ENCODE assay signal across 9 mouse cellular contexts in genomic region chr4:127123391-127123790, GRCm38 (mm10). TPM values are rescaled to one million over a fixed set of nuclear protein-coding genes. Genes with fewer than 3 reads are reported as not detected.
DNase-seq lines count a peak whose midpoint lies in the region; ATAC-seq and TF ChIP-seq lines count a peak whose summit lies in the region.
"Had no signal": no experiment of that assay in that cellular context is flagged by ENCODE, and none has a peak within 500 bp of the region (broad histone marks: within the 10 kb centered on the region; RNA-seq: fewer than 3 reads in every experiment).

Gene Tmem35b (plus strand): TSS chr4:127123691.

- no peak within 1 kb of the TSS for H3K4me2 ChIP-seq in heart, embryonic 14.5 days (ENCODE audit: low read length)
- H3K4me2 ChIP-seq in embryonic facial prominence, embryonic 13.5 days: no peak within 1 kb of the TSS

- H3K36me3 ChIP-seq in heart, embryonic 14.5 days (ENCODE audit: control insufficient read depth, insufficient read depth, low read length): peaks cover 12% of the 10 kb centered on the region
- H3K36me3 ChIP-seq in ES-Bruce4 (ENCODE audit: control insufficient read depth, insufficient read depth, low read length, poor library complexity, severe bottlenecking): 0 out of 2 replicates have a peak, but pooled peaks cover 2% of the 10 kb centered on the region
- H3K36me3 ChIP-seq in embryonic facial prominence, embryonic 13.5 days: peaks cover 7% of the 10 kb centered on the region
- peaks cover 5% of the 10 kb centered on the region; the same call in 1 of the 2 replicates for H3K36me3 ChIP-seq in limb, embryonic 10.5 days

- peaks cover 0 to 6% of the 10 kb centered on the region in 2 experiments; a peak in 1 of 4 replicates for H3K4me1 ChIP-seq in heart, embryonic 14.5 days (ENCODE audit: control insufficient read depth in 2 of 2, insufficient read depth in 2 of 2, low read length in 2 of 2)
- H3K4me1 ChIP-seq in ES-Bruce4 (ENCODE audit: control insufficient read depth, insufficient read depth, low read length): no peaks in the 10 kb centered on the region
- peaks cover 11% of the 10 kb centered on the region; the same call in 1 of the 2 replicates for H3K4me1 ChIP-seq in embryonic facial prominence, embryonic 13.5 days
- peaks cover 24% of the 10 kb centered on the region for H3K4me1 ChIP-seq in limb, embryonic 10.5 days

- no peaks in the 10 kb centered on the region for H3K9me3 ChIP-seq in heart, embryonic 14.5 days (ENCODE audit: control insufficient read depth, low read length)
- no peaks in the 10 kb centered on the region for H3K9me3 ChIP-seq in ES-Bruce4 (replicated peaks; ENCODE audit: control insufficient read depth, insufficient read depth, low read length, poor library complexity, severe bottlenecking)
- no peaks in the 10 kb centered on the region for H3K9me3 ChIP-seq in embryonic facial prominence, embryonic 13.5 days
- H3K9me3 ChIP-seq in limb, embryonic 10.5 days (replicated peaks): no peaks in the 10 kb centered on the region

- 93% methylated on average over 5 of the region's 5 CpGs for WGBS in heart, embryonic 14.5 days
- WGBS in embryonic facial prominence, embryonic 13.5 days: 92% methylated on average over 5 of the region's 5 CpGs
- 97% methylated on average over 5 of the region's 5 CpGs for WGBS in limb, embryonic 10.5 days

- ATAC-seq in heart, embryonic 14.5 days (ENCODE audit: insufficient number of reproducible peaks, insufficient read depth, low FRiP score, low read depth): no peak
- no peak for ATAC-seq in embryonic facial prominence, embryonic 13.5 days (ENCODE audit: insufficient number of reproducible peaks, insufficient read depth, low FRiP score, low TSS enrichment, low read depth)

- TF ChIP-seq CTCF in ES-Bruce4 (IDR thresholded peaks at IDR 0.05; ENCODE audit: low read depth, low read length): no peak

- TF ChIP-seq EP300 in ES-Bruce4 (IDR thresholded peaks at IDR 0.05; ENCODE audit: insufficient read depth, low read depth, low read length): no peak

- no peak for TF ChIP-seq POLR2A in ES-Bruce4 (IDR thresholded peaks at IDR 0.05; ENCODE audit: insufficient read depth, low read length)

- H3K27ac ChIP-seq in heart, embryonic 14.5 days (replicated peaks in 1 of 2; ENCODE audit: control insufficient read depth in 1 of 2, insufficient read depth in 1 of 2, low read depth in 2 of 2, low read length in 2 of 2): no peak within 1 kb of the TSS
- peak within 1 kb of the TSS; percentile 90 for H3K27ac ChIP-seq in ES-Bruce4 (ENCODE audit: insufficient read depth, low read length)
- H3K27ac ChIP-seq in embryonic facial prominence, embryonic 13.5 days: no peak within 1 kb of the TSS
- no peak within 1 kb of the TSS for H3K27ac ChIP-seq in limb, embryonic 10.5 days

- DNase-seq in heart, adult 11 months: no peak
- DNase-seq in limb, embryonic 10.5 days (ENCODE audit: low spot score): no peak
- no peak for DNase-seq in embryo, embryonic 10.5 days (ENCODE audit: low spot score)
- DNase-seq in T-cell, adult 2 months (ENCODE audit: low spot score): no peak
- DNase-seq in cerebellum, postnatal 10 days: no peak

- H3K27me3 ChIP-seq in heart, embryonic 14.5 days (ENCODE audit: control insufficient read depth, insufficient read depth, low read length): no peaks in the 10 kb centered on the region
- no peaks in the 10 kb centered on the region for H3K27me3 ChIP-seq in ES-Bruce4 (ENCODE audit: control insufficient read depth, insufficient read depth, low read length, poor library complexity, severe bottlenecking)
- H3K27me3 ChIP-seq in embryonic facial prominence, embryonic 13.5 days: no peaks in the 10 kb centered on the region
- H3K27me3 ChIP-seq in limb, embryonic 10.5 days (ENCODE audit: low read depth, poor library complexity, severe bottlenecking): no peaks in the 10 kb centered on the region
- H3K27me3 ChIP-seq: CH12.LX had no signal

- H3K9ac ChIP-seq in heart, embryonic 14.5 days (ENCODE audit: low read length): no peak within 1 kb of the TSS
- no peak within 1 kb of the TSS for H3K9ac ChIP-seq in ES-Bruce4 (ENCODE audit: low read depth, poor library complexity, severe bottlenecking)
- no peak within 1 kb of the TSS for H3K9ac ChIP-seq in embryonic facial prominence, embryonic 13.5 days

- H3K4me3 ChIP-seq in heart, embryonic 14.5 days (ENCODE audit: control insufficient read depth in 1 of 2, insufficient read depth in 1 of 2, low read depth in 1 of 2, low read length in 2 of 2): no peak within 1 kb of the TSS
- no peak within 1 kb of the TSS for H3K4me3 ChIP-seq in ES-Bruce4 (ENCODE audit: low read depth, low read length)
- no peak within 1 kb of the TSS for H3K4me3 ChIP-seq in embryonic facial prominence, embryonic 13.5 days
- no peak within 1 kb of the TSS for H3K4me3 ChIP-seq in limb, embryonic 10.5 days

RNA-seq across cellular contexts. Expression of gene Tmem35b, which starts in this region (rescaled TPM):
- polyA plus RNA-seq in heart, embryonic 14.5 days (2014; fragmentation: Nextera tagmentation; extraction: Ambion mirVana): 14.6 and 15.6 TPM in 2 replicates
- 9.0 and 10.0 TPM in 2 replicates for polyA plus RNA-seq in ES-Bruce4 (2011; ENCODE audit: insufficient read depth, insufficient read length, low read depth, missing spikeins)
- 18.2 and 21.2 TPM in 2 replicates for polyA plus RNA-seq in embryonic facial prominence, embryonic 13.5 days (2015; fragmentation: Nextera tagmentation; extraction: Ambion mirVana)
- 9.5 and 10.6 TPM in 2 replicates for polyA plus RNA-seq in limb, embryonic 10.5 days (2016; fragmentation: Nextera tagmentation; extraction: Ambion mirVana)
